Mouse (Mus musculus): ENCODE measurements around the gene Plk2. TPM values are rescaled to one million over a fixed set of nuclear protein-coding genes. Genes with fewer than 3 reads are reported as not detected.

The Plk2 gene
- polyA plus RNA-seq (2014; fragmentation: Illumina TruSeq; extraction: RNeasy Lipid Tissue Mini Kit (QIAGEN cat#74804); ENCODE audit: low read depth, low replicate concordance) = 10.4 TPM

DNA sequence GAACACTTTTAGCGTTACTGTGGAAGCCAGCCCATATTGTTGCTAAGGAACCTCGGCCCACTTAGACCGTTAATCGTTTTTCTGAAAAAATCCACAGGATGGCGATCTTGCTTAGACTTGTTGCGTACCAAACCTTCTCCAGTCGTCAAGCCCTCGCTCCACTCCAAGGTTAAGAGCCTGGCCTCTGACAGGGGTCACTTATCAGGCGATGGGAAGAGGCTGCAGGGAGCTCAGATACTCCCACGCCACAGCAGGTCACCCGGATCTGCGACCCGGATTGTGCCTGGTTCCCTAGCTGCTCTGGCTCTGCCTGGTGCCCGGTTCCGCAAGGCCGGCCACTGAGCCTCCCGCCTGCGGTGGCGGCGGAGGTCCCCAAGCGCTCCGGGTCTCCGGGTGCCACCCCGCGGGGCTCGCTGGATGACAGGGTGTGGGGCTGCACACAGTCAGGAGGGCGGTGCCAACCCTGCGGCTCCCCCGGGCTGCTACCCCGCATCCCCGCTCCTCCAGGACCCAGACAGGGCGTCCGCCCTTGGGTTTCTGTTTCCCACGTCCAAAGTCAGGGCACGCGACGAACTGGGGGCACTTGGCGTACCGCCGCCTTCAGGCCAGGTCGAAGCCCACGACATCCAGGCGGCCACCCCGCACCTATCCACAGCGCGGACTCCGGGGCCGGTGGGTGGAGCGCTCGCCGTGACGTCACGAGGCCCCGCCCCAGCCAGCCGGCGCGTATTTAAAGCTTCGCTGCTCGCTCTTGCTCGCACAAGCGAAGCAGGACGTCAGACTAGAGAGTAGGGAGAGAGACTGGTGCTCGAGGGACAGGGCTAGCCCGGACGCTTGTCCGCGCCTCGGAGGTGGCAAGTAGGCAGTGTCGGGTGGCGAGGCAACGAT is at the start of gene Plk2:
TSS of gene Plk2 (plus strand) at position 756 of the 888 bp plus-strand sequence.

DNA sequence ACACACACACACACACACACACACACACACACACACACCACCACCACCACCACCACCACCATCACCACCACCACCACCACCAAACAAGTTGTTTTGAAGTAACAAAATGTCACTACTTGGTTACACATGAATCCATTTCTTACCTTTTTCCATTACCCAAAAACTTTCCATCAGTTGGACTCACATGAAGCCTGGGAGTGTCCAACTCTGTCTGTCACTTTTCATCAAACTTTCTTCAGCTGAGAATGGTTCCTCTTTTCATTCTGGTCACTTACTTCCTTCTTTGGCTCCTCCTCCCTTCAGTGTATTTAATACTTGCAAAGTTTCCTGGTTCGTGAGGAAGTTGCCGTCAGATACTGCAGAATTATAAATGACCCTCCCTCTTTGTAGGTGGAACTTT is 37.9 kb upstream of the Plk2 start, which contains the start of gene Gapt:
TSS of gene Gapt (minus strand) at position 259 of the 400 bp plus-strand sequence.

Other genes starting within 250 kb of the Plk2 start
- gene Rab3c, start 114.0 kb upstream of the Plk2 start, polyA plus RNA-seq (2014; fragmentation: Illumina TruSeq; extraction: RNeasy Lipid Tissue Mini Kit (QIAGEN cat#74804); ENCODE audit: low read depth, low replicate concordance) = 0.70 TPM
- 1.1 TPM for gene Gapt, start 37.8 kb upstream of the Plk2 start, polyA plus RNA-seq (2014; fragmentation: Illumina TruSeq; extraction: RNeasy Lipid Tissue Mini Kit (QIAGEN cat#74804); ENCODE audit: low read depth, low replicate concordance)